Mouse (Mus musculus): ENCODE results near the gene Tgtp2.
"Not testable (repeated sequence)": the region's sequence is repeated elsewhere in the genome, so short reads cannot be mapped to it uniquely, and the experiment has no call there.

Tgtp2 gene

GRCm38 (mm10) chr11:49063713-49064469, at the start of gene Tgtp2:
Gene Tgtp2 (minus strand): TSS chr11:49064206.
- not testable (repeated sequence) for DNase-seq (ENCODE audit: low spot score)

DNA sequence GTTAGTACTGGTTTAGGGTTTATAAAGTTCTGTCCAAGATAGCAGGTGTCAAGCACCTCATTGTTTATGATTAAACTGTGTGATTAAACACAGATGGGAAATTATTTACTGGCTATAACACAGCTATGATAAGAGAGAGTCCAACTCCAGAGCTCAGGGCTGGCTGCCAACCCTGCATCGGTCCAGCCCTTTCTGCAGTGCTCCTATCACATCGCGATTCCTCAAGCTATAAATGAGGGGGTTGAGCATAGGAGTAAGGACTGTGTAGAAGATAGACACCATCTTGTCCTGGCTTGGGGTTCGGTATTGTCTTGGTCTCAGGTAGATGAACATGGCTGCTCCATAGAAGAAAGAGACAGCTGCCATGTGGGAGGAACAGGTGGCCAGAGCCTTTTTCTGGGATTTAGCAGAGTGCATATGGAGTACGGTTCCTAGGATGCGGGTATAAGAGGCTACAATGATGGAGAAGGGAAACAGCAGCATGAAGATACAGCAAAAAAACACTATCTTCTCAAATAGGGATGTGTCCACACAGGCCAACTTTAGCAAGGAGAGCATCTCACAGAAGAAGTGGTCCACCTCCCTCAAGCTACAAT, 48.7 kb upstream of the Tgtp2 start:
- DNase-seq (ENCODE audit: low spot score), result no peak

- no peak for DNase-seq (ENCODE audit: low spot score)
Observed at GRCm38 (mm10) chr11:49111000-49111399, 47.0 kb upstream of the Tgtp2 start.

DNA sequence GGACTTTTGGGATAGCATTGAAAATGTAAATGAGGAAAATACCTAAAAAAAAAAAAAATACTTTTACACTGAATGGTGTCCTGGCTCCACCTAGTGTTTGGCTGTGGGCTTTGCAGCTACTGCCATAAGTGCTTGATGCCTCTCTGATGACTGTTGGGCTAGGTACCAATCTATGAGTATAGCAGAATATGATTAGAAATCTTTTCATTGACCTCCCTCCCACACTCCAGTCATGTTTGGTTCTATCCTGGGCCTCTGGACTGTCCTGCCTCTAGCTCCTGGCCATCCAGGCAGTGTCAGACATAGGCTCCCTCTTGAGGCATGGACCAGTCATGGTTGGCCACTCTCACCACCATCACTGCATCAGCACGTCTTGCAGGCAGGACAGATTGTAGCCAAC, 44.8 kb upstream of the Tgtp2 start:
- no peak for DNase-seq (ENCODE audit: low spot score)

- DNase-seq (ENCODE audit: low spot score), result no peak
Observed at GRCm38 (mm10) chr11:49107650-49108537, 43.9 kb upstream of the Tgtp2 start.

DNA sequence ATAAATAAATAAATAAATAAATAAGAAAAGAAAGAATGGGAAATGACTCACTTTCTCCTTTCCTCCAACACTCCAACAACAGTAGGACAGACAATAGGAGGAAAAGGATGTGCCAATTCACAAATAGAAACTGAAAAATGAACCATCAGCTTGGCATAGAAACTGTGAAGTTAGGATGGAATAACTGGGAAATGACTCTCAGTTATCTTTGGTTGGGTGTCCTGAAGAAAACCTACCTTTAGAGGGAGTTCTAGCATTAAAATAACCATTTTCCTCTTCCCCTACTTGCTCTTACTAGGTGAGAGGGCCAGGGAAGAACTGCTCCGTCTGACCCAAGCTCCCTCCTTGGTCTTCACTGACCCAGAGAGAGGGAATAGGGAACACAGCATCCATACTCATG, 41.7 kb upstream of the Tgtp2 start:
- no peak for DNase-seq (ENCODE audit: low spot score)

GRCm38 (mm10) chr11:49103047-49103693, 39.2 kb upstream of the Tgtp2 start:
- peak; percentile 67 for DNase-seq (ENCODE audit: low spot score)

GRCm38 (mm10) chr11:49101500-49101899, 37.5 kb upstream of the Tgtp2 start:
- no peak for DNase-seq (ENCODE audit: low spot score)

DNA sequence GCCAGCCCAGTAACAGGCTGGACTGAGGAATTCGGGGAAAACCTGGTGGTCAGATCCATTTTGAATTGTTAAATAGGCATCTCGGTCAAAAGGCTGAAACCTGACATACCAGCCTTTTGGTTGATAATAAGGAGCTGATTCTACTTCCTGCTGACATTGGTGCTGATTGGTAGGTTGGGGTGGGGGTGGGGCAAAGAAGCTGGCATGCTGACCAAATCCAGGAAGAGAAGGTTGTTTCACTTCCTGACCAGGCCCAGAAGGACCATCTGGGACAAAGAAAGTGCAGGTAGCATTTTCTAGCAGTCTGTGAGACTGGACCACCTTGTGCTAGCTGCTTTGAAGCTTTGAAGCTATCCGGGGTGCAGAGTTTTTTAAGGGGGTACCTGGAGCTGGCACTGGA, 36.4 kb upstream of the Tgtp2 start:
- no peak for DNase-seq (ENCODE audit: low spot score)

DNA sequence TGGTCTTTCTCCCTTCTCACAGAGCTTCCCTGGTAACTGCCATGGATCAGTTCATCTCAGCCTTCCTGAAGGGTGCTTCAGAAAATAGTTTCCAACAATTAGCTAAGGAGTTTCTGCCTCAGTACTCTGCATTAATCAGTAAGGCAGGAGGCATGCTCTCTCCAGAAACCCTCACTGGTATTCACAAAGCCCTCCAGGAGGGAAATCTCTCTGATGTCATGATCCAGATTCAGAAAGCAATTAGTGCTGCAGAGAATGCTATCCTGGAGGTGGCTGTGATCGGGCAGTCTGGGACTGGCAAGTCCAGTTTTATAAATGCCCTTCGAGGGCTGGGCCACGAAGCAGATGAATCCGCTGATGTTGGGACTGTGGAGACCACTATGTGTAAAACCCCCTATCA, 31.4 kb upstream of the Tgtp2 start:
- no peak for DNase-seq (ENCODE audit: low spot score)

- DNase-seq (ENCODE audit: low spot score), result no peak
Observed at GRCm38 (mm10) chr11:49093861-49094660, 30.1 kb upstream of the Tgtp2 start.

DNA sequence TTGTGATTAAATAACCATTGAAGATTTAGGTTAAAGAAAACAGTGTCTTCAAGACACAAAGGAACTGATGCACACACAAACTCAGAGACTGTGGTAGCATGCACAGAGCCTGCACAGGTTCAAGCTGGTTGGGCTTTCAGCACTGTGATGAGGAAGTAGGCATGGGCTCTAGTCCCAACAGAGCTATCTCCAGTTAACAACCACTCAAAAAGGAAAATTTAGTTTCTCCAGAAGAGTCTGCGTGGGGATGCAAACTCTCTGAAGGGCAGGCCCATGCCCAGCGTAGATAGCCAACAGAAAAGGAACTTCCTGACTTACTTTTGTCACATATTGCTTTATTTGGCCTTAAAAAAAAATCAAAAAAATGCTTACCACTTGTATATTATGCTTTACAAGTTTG, 28.8 kb upstream of the Tgtp2 start:
- DNase-seq (ENCODE audit: low spot score), result no peak

DNA sequence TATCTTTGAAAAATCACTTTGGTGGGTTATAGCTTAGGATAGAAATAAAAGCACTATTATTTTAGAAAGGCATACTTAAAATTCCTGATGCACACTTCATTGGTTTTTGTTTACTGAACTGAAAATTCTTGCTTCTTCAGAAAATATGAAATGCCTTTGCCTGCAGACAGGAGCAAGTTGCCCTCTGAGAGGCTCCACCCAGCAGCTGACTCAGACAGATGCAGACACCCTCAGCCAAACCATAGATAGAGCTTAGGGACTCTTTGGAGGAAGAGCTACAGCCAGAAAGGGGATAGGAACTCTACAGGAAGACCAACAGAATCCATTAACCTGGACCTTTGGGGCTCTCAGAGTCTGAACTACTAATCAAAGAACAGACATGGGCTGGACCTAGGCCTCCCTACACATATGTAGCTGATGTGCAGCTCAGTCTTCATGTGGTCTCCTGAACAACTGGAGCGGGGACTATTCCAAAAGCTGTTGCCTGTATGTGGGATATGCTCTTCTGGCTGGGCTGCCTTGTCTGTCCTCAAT, 28.1 kb upstream of the Tgtp2 start:
- DNase-seq (ENCODE audit: low spot score), result no peak

DNA sequence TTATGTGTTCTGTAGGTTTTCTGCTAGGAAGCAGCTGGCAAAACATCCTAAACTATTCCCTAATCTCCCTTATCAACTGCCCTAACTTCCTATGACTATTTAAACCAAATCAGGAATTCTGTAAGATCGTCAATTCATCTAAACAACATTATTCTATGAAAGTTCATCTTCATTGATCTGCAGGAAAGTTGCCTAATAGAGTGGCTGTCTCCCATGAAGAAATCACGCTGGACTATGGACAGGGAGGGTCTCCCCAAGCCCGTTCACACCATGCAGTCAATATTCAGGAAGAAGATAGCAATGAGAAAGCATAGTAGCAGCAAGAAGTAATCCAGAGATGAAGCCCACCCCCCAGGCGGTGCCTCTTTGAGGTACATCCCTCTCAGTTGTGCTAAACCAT, 27.2 kb upstream of the Tgtp2 start:
- DNase-seq (ENCODE audit: low spot score), result no peak

DNA sequence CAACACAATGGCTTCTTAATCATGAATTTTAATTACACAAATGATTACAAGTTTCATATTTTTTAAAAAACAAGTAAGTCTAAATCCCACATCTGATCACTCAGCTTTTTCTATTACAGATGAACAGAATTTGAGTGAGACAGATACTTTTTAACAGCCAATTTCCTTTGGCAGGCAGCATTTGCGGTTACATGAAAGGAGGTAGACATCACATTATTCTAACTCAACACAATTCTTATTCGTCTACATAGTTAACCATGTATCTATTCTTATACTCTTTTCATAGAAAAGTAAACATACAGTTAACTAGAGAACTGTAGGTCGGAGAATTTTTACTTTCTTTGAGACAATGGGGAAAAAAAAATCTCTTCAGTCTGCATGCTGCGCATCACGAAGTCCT, 26.5 kb upstream of the Tgtp2 start:
- no peak for DNase-seq (ENCODE audit: low spot score)

DNA sequence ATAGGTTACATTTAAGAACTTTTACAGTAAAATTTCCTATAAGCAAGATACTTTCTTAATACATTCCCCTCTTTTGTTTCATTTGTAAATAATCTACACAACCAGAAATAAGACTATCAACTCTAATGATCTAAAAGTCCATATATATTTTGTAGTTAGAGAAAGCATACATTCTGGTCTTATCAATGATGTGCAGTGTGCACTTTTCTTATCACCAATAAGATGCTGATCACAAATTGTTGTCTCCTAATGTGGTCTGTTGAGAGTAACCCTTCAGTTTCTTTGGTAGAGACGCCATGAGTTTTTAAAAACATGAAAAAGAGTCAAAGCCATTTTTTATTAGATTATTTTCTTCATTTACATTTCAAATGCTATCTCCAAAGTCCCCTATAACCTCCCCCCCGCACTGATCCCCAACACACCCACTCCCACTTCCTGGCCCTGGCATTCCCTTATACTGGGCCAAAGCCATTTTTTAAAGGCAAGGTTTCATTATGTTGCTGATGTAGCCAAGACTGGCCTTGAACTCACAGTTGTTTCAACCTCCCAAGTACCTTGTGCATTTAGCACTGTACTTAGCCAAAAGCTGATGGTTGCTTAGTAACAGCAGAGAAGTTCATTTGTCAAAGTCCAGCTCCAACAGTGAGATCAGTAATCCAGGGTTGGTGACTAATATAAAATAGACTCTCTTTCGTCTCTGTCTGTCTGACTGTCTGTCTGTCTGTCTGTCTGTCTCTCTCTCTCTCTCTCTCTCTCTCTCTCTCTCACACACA, 25.9 kb upstream of the Tgtp2 start:
- DNase-seq (ENCODE audit: low spot score), result no peak

DNA sequence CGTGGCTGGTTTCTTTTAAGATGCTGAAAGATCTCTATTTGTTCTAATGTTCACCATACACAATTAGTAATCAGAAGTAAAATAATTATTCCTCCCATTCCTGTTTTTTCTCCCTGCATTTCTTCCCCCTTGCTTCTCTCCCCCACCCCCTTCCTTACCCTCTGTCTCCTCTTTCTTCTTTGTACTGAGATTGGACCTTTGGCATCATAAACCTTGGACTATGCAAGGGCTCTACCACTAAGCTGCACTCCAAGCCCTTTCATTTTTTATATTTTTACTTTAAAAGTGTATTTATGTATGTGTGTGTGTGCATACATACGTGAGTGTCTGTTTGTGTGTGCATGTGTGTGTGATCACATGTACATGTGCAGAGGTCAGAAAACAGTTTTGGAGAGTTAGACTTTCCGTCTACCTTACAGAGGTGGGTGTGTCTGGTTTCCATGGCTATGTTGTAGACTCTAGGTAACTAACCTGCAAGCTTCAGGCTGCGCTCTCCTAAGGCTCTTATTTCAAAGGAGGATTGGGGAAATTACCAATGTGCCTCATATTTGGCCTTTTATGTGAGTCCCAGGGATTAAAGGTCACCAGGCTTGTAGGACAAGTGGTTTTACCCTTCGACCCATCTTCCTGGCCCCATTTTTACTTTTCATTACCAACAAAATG, 25.1 kb upstream of the Tgtp2 start:
- no peak for DNase-seq (ENCODE audit: low spot score)

GRCm38 (mm10) chr11:49087830-49088616, 24.0 kb upstream of the Tgtp2 start:
- no peak for DNase-seq (ENCODE audit: low spot score)

DNA sequence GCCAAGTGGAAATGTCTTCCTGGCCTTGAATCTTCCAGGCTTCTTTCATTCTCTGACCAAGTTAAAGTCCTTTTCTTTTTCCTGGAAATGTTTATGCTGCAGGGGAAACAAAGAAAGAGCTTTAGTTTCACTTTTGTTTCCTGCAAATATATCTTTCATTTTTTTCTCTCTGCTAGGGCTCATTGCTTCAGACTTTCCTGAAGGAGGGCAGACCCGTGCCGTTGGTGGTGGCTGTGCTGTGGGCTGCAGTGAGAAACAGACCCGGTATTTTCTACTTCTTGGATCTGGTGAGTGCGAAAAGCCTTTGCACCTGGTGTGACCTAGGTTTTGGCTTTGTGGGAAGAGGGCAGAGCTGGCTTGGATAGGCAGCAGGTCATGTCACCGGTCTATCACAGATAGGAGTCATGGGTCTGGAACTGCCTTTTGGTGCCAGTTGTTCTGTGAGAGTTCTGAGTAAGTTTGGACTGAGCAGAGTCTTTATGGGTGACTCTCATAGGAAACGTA, 22.9 kb upstream of the Tgtp2 start:
- no peak for DNase-seq (ENCODE audit: low spot score)
